Mouse (Mus musculus): ENCODE measurements around the gene Olfr1097.

- TF ChIP-seq CTCF (IDR thresholded peaks at IDR 0.05; ENCODE audit: borderline replicate concordance, insufficient read depth, low read depth, low read length) = no peak
- TF ChIP-seq POLR2A (IDR thresholded peaks at IDR 0.05; ENCODE audit: borderline replicate concordance, insufficient read depth, low read length) = no peak
These were observed 17.3 kb downstream of the Olfr1097 start, which contains the start of gene Gm13723 for GRCm38 (mm10) chr2:86874702-86875101.

Measured in cerebellum, adult 2 months (tissue).